Mouse (Mus musculus) right cerebral cortex, adult 18-20 months (tissue): Measurements from ENCODE around the gene Spata19.

Source experiments
- DNase-seq: peaks from one replicate; pipeline ENCODE4 v3.0.0; 2022; ENCODE audit warnings: mixed read lengths

Spata19 gene

DNA sequence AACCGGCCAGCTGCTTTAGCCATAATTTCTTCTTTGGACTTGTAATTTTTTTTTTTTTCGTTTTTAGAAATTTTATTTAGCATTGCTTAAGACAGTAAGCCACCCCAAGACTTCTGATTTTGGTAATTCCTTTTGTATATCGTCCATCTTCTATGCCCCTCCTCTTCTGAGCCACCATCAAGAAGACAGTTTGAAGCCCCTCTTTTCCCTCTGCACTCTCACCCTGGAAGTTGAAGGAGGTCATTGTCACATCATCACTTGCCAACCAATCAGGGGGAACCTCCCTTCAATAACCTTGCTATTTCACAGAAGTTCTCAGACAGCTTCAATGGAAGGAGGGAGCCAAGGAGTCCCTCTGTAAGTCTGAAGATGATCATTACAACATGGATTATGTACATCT is at the start of gene Spata19:
Gene Spata19, plus strand, starts transcription at position 301 of the 400 bp plus-strand sequence.
- no peak for DNase-seq

- DNase-seq = no peak
These were observed 43.5 kb upstream of the Spata19 start for GRCm38 (mm10) chr9:27353082-27353481.

DNA sequence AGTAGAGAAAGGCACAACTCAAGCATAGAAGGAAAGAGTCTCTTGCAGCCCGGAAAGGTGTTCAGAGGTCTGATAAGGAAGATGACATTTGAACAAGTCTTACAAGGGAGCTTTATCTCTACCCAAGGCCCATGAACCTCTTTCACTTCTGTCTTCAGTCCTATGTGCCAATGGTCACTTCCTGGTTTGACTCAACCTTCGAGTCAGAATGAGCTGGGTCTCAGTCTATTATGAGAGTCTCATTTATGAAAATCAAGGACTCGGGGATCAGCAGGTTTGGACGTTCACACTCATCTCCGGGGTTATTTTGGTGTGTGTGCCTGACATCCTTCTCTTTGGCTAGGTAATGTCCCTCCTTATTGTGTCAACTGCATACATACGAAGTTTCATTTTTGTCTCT is 38.7 kb upstream of the Spata19 start:
- no peak for DNase-seq

DNA sequence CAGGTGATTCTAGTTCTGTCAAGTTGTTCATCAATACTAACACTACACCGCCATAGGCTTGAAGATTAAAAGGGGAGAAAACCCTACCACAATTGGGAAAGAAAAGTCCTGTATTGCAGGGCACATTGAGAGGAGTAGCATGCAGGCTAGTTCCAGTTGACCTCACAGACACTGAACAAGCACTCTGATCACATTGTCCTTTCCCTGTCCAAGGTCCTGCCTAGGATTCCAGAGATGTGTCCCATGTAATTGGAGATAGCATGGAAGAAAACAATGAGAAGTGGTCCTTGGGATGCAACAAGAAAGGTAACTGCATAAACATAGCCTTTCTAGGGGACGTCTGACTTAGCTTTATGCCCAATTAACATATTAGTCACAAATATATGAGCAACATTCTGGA is 29.4 kb upstream of the Spata19 start:
- no peak for DNase-seq

DNA sequence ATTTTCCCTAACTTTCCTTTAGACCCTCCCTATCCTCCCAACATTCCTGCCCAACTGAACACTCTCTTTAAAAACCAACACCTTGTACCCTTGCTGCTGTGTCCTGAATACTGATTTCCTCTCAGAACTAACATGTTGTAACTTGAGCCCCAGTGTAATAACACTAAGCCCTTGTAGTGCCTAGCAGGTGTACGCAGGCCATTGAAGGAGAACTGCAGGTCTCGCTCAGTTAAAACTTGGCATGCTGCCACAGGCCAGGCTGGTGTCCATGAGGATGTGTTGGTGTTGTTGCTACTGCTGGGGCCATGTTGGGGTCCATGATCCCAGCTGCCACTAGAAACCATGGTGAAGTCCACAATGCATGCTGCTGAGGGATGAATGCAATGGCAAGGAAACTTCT is 27.5 kb upstream of the Spata19 start:
- no peak for DNase-seq

GRCm38 (mm10) chr9:27375746-27376145 is 20.9 kb upstream of the Spata19 start:
- no peak for DNase-seq

- no peak for DNase-seq
These were observed 9.6 kb upstream of the Spata19 start for GRCm38 (mm10) chr9:27386951-27387350.

DNA sequence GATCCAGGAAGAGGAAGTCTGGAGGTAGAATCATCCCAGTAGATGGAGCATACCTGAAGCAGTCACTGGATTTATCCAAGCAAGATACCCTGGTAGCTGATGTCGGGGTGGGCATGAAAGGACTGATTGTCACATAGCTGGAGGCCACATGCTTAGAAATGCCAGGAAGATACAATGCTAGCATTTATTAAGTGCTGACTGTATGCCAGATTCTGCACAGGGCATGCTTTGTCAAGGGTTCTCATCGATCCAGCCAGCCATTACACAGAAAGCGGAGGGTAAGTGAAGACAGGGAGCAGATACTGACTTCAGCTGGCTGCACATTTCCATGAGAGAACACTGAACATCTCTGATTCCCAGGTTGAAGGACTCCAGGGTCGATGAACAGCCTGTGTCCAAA is 4.6 kb downstream of the Spata19 start:
- peak; percentile 34 for DNase-seq

DNA sequence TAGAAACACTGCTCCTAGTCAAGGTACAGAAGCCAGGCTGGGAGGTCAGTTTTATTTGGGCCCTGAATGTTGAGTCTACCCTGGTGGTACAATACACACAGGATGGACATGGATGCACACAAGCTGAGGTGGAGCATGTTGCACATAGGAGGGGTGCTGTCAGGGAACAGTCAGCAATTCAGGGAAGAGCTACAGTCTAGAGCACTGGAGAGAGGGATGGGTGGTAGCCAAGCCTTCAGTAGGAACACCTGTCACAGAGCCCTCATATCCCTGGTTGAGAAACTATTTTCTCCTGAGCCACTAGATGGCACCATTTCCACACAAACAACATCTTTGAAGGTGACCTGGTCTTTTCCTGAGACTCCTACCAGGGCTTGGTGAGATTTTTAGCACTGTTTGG is 13.1 kb downstream of the Spata19 start:
- DNase-seq = peak; percentile 49

GRCm38 (mm10) chr9:27414058-27414460 is 17.5 kb downstream of the Spata19 start:
- peak; percentile 78 for DNase-seq

- no peak for DNase-seq
These were observed 27.9 kb downstream of the Spata19 start for GRCm38 (mm10) chr9:27424511-27424910.

- no peak for DNase-seq
These were observed 32.0 kb downstream of the Spata19 start for GRCm38 (mm10) chr9:27428552-27428951.

DNA sequence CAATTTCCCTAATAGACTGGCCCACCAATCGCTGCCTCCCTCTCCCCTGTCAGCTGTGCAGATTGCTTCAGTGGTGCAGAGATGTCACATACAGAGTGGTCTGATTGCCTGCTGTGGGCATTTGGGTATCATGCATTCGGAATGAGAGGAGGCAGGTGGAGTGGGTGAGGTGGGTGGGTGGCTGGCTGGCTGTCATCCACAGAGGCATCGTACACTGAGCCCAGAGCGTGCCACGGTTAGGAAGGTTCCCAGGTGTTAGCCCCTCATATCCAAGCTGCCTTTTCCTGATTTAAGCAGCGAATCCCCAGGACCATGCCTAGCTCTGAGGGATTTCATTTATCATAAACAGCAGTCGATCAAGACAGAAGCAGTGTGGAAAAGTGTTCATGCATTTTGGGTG is 36.7 kb downstream of the Spata19 start:
- DNase-seq = no peak

DNA sequence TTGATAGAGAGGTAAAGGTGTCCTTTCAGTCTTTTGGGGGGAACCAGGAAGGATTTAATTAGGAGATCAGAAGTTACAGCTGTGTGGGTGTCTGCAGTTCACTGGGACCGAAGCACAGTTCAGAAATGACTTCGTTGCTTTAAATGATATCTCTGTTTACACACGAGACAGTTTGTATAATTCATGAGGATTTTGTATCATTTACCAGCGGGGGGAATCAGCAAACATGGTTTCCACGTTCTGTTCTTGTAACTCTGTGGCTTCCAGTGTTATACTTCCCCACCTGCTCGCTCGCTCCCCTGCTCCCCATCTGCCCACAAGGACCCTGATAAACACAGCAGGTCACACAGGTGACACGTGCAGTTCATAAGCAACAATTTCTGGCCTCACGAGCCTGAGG is 39.3 kb downstream of the Spata19 start:
- DNase-seq = no peak

- DNase-seq = peak; percentile 68
These were observed 40.9 kb downstream of the Spata19 start for GRCm38 (mm10) chr9:27437391-27438061.

- no peak for DNase-seq
These were observed 53.3 kb downstream of the Spata19 start for GRCm38 (mm10) chr9:27449780-27450422.
